Mouse (Mus musculus): Measurements from ENCODE around the gene Chkb. TPM values are rescaled to one million over a fixed set of nuclear protein-coding genes. Genes with fewer than 3 reads are reported as not detected.
A peak's percentile ranks its signal among the peaks of the same experiment; 100 is the strongest.
"Not testable (repeated sequence)": the region's sequence is repeated elsewhere in the genome, so short reads cannot be mapped to it uniquely, and the experiment has no call there.

Gene Chkb
- polyA plus RNA-seq, 1 experiment from 2014 or later, result 26.2 TPM

GRCm38 (mm10) chr15:89453865-89454478 lies 24.3 kb upstream of the Chkb start, which contains the start of gene Mapk8ip2:
Gene Mapk8ip2 (plus strand): TSS chr15:89453913.
- Histone ChIP-seq H3K4me1 (replicated peaks) (peaks cover 9% of the 10 kb centered on the region; the same call in 1 of the 2 replicates), H3K4me2 (peak within 1 kb of the TSS; percentile 54), H3K27me3 (peaks cover 86% of the 10 kb centered on the region), H3K9ac (no peak within 1 kb of the TSS), H3K4me3 (replicated peaks) (peak within 1 kb of the TSS; percentile 32), H3K27ac (replicated peaks) (no peak within 1 kb of the TSS), H3K36me3 (replicated peaks) (no peaks in the 10 kb centered on the region), H3K9me3 (replicated peaks) (no peaks in the 10 kb centered on the region)
- 3% methylated on average over 53 of the region's 53 CpGs for WGBS (ENCODE audit: insufficient replicate concordance)
- no peak for ATAC-seq (ENCODE audit: insufficient read depth)

- ATAC-seq (ENCODE audit: insufficient read depth), result no peak
- H3K27me3 ChIP-seq, result peaks cover 78% of the 10 kb centered on the region
- no peaks in the 10 kb centered on the region for H3K36me3 ChIP-seq (replicated peaks)
- 5% methylated on average over 24 of the region's 24 CpGs for WGBS (ENCODE audit: insufficient replicate concordance)
- H3K4me3 ChIP-seq (replicated peaks), result no peak overlapping the region
- no peaks in the 10 kb centered on the region for H3K9me3 ChIP-seq (replicated peaks)
- H3K27ac ChIP-seq (replicated peaks), result no peak overlapping the region
- peak overlapping the region; percentile 54 for H3K4me2 ChIP-seq
- H3K9ac ChIP-seq, result no peak overlapping the region
- peaks cover 9% of the 10 kb centered on the region; the same call in 1 of the 2 replicates for H3K4me1 ChIP-seq (replicated peaks)
Measured at GRCm38 (mm10) chr15:89452906-89453864, 23.5 kb upstream of the Chkb start.

- Histone ChIP-seq H3K27me3 (no peaks in the 10 kb centered on the region), H3K9ac (no peak overlapping the region), H3K4me2 (no peak overlapping the region), H3K36me3 (replicated peaks) (no peaks in the 10 kb centered on the region), H3K4me3 (replicated peaks) (no peak overlapping the region), H3K4me1 (replicated peaks) (no peaks in the 10 kb centered on the region), H3K27ac (replicated peaks) (no peak overlapping the region), H3K9me3 (replicated peaks) (no peaks in the 10 kb centered on the region)
- no peak for ATAC-seq (ENCODE audit: insufficient read depth)
- WGBS (ENCODE audit: insufficient replicate concordance), result 31% methylated on average over 8 of the region's 8 CpGs
Measured at GRCm38 (mm10) chr15:89442486-89443070, 12.9 kb upstream of the Chkb start.

- peaks cover 12% of the 10 kb centered on the region for H3K4me1 ChIP-seq (replicated peaks)
- no peaks in the 10 kb centered on the region for H3K9me3 ChIP-seq (replicated peaks)
- no peak overlapping the region for H3K4me2 ChIP-seq
- no peak overlapping the region for H3K9ac ChIP-seq
- 77% methylated on average over 5 of the region's 5 CpGs for WGBS (ENCODE audit: insufficient replicate concordance)
- no peaks in the 10 kb centered on the region for H3K27me3 ChIP-seq
- H3K27ac ChIP-seq (replicated peaks), result no peak overlapping the region
- H3K4me3 ChIP-seq (replicated peaks), result no peak overlapping the region
- no peak for ATAC-seq (ENCODE audit: insufficient read depth)
- no peaks in the 10 kb centered on the region for H3K36me3 ChIP-seq (replicated peaks)
Measured at GRCm38 (mm10) chr15:89435878-89436277, 6.2 kb upstream of the Chkb start.

- no peak overlapping the region for H3K27ac ChIP-seq (replicated peaks)
- no peaks in the 10 kb centered on the region for H3K27me3 ChIP-seq
- peaks cover 20% of the 10 kb centered on the region for H3K4me1 ChIP-seq (replicated peaks)
- no peak overlapping the region for H3K4me3 ChIP-seq (replicated peaks)
- 45% methylated on average over 3 of the region's 3 CpGs for WGBS (ENCODE audit: insufficient replicate concordance)
- no peak overlapping the region for H3K4me2 ChIP-seq
- no peaks in the 10 kb centered on the region for H3K9me3 ChIP-seq (replicated peaks)
- H3K9ac ChIP-seq, result no peak overlapping the region
- no peaks in the 10 kb centered on the region for H3K36me3 ChIP-seq (replicated peaks)
- no peak for ATAC-seq (ENCODE audit: insufficient read depth)
Measured at GRCm38 (mm10) chr15:89434136-89434535, 4.4 kb upstream of the Chkb start.

GRCm38 (mm10) chr15:89432946-89433345 lies 3.2 kb upstream of the Chkb start:
- no peak overlapping the region for H3K4me3 ChIP-seq (replicated peaks)
- peaks cover 4% of the 10 kb centered on the region for H3K36me3 ChIP-seq (replicated peaks)
- no peaks in the 10 kb centered on the region for H3K9me3 ChIP-seq (replicated peaks)
- H3K4me2 ChIP-seq, result no peak overlapping the region
- no peak for ATAC-seq (ENCODE audit: insufficient read depth)
- H3K9ac ChIP-seq, result no peak overlapping the region
- H3K4me1 ChIP-seq (replicated peaks), result peaks cover 31% of the 10 kb centered on the region
- H3K27me3 ChIP-seq, result no peaks in the 10 kb centered on the region
- H3K27ac ChIP-seq (replicated peaks), result no peak overlapping the region
- WGBS (ENCODE audit: insufficient replicate concordance), result 66% methylated on average over 4 of the region's 4 CpGs

- WGBS (ENCODE audit: insufficient replicate concordance), result 76% methylated on average over 6 of the region's 6 CpGs
Measured at GRCm38 (mm10) chr15:89431806-89432205, 2.1 kb upstream of the Chkb start.

GRCm38 (mm10) chr15:89431271-89431670 lies 1.6 kb upstream of the Chkb start:
- no peak for ATAC-seq (ENCODE audit: insufficient read depth)
- 67% methylated on average over 3 of the region's 3 CpGs for WGBS (ENCODE audit: insufficient replicate concordance)
- Histone ChIP-seq H3K4me3 (replicated peaks) (peak overlapping the region; percentile 85; the same call in 1 of the 2 replicates), H3K4me2 (0 out of 2 replicates have a peak overlapping the region, but pooled peaks have one; percentile 90), H3K9ac (0 out of 2 replicates have a peak overlapping the region, but pooled peaks have one; percentile 9), H3K36me3 (replicated peaks) (peaks cover 20% of the 10 kb centered on the region), H3K4me1 (replicated peaks) (peaks cover 32% of the 10 kb centered on the region), H3K27ac (replicated peaks) (no peak overlapping the region), H3K9me3 (replicated peaks) (no peaks in the 10 kb centered on the region), H3K27me3 (no peaks in the 10 kb centered on the region)

More at GRCm38 (mm10) chr15:89431806-89432205, 2.1 kb upstream of the Chkb start:
- Histone ChIP-seq H3K4me1 (replicated peaks) (peaks cover 32% of the 10 kb centered on the region), H3K9me3 (replicated peaks) (no peaks in the 10 kb centered on the region), H3K9ac (no peak overlapping the region), H3K27ac (replicated peaks) (no peak overlapping the region), H3K4me3 (replicated peaks) (no peak overlapping the region), H3K27me3 (no peaks in the 10 kb centered on the region), H3K36me3 (replicated peaks) (peaks cover 15% of the 10 kb centered on the region), H3K4me2 (no peak overlapping the region)
- ATAC-seq (ENCODE audit: insufficient read depth), result no peak

GRCm38 (mm10) chr15:89430771-89431170 lies 1.1 kb upstream of the Chkb start:
- 52% methylated on average over 9 of the region's 9 CpGs for WGBS (ENCODE audit: insufficient replicate concordance)
- H3K4me2 ChIP-seq, result peak overlapping the region; percentile 90
- not testable (repeated sequence) for H3K9me3 ChIP-seq (replicated peaks); H3K27ac ChIP-seq (replicated peaks); H3K27me3 ChIP-seq; ATAC-seq (ENCODE audit: insufficient read depth)
- 0 out of 2 replicates have a peak overlapping the region, but pooled peaks have one; percentile 9 for H3K9ac ChIP-seq
- H3K4me3 ChIP-seq (replicated peaks), result peak overlapping the region; percentile 85
- H3K36me3 ChIP-seq (replicated peaks), result peaks cover 25% of the 10 kb centered on the region
- H3K4me1 ChIP-seq (replicated peaks), result peaks cover 33% of the 10 kb centered on the region

GRCm38 (mm10) chr15:89430341-89430740 lies 633 bp upstream of the Chkb start:
- Histone ChIP-seq H3K36me3 (replicated peaks) (peaks cover 27% of the 10 kb centered on the region), H3K9ac (peak overlapping the region; percentile 84), H3K9me3 (replicated peaks) (no peaks in the 10 kb centered on the region), H3K27ac (replicated peaks) (peak overlapping the region; percentile 100), H3K4me3 (replicated peaks) (peak overlapping the region; percentile 85), H3K27me3 (no peaks in the 10 kb centered on the region), H3K4me1 (replicated peaks) (peaks cover 37% of the 10 kb centered on the region), H3K4me2 (peak overlapping the region; percentile 90)
- no peak for ATAC-seq (ENCODE audit: insufficient read depth)
- WGBS (ENCODE audit: insufficient replicate concordance), result 33% methylated on average over 6 of the region's 6 CpGs
